Mouse (Mus musculus): Measurements from ENCODE around the gene 1700092M07Rik.

DNA sequence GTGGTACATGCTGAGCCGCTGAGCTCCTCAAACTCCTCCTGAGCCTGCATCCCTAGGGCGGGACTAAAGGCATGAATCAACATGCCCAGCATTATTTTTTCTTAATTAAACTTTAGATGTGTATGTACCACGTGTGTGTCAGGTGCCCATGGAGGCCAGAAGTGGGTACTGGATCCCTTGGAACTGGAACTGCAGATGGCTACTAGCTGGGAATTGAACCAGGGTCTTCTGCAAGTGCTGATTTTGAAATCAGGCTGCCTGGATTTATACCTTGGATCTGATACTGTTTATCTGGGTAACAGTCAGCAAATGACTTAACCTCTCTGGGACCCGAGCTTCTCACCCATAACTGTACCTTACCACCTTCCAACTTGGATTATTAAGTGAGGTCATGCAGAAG is 18.5 kb upstream of the 1700092M07Rik start:
- TF ChIP-seq CTCF (IDR thresholded peaks at IDR 0.05; ENCODE audit: control insufficient read depth, insufficient read depth, low read length) (no peak), POLR2A (IDR thresholded peaks at IDR 0.05; ENCODE audit: borderline replicate concordance, control insufficient read depth, low read depth, low read length) (no peak)

Data from bone marrow, adult 2 months (tissue).